Mouse (Mus musculus) midbrain, embryonic 14.5 days (tissue): ENCODE measurements around the gene Inf2. TPM values are rescaled to one million over a fixed set of nuclear protein-coding genes. Genes with fewer than 3 reads are reported as not detected.

Experiments
- ATAC-seq: fragments of 200-750 bp; cut with Nextera tagmentation; 2 replicates; pipeline ENCODE4 v1.8.0; 2017; ENCODE audit warnings: moderate number of reproducible peaks, moderate library complexity; ENCODE audit not compliant: low FRiP score, low TSS enrichment
- DNase-seq: peaks from one replicate; pipeline ENCODE4 v3.0.0-alpha.2; 2015
- H3K27ac ChIP-seq: fragments of 300-500 bp; sonication (generic); replicated peaks from 2 replicates; pipeline ENCODE4 v1.5.1; 2014; ENCODE audit warnings: mild to moderate bottlenecking, low read depth, low read length, moderate library complexity
- H3K27me3 ChIP-seq: fragments of 300-500 bp; sonication (generic); 2 replicates; pipeline ENCODE4 v1.6.1; 2014; ENCODE audit warnings: low read length, control low read depth, mixed read lengths; ENCODE audit not compliant: control insufficient read depth, insufficient read depth
- H3K36me3 ChIP-seq: fragments of 300-500 bp; sonication (generic); 2 replicates; pipeline ENCODE4 v1.6.1; 2014; ENCODE audit warnings: low read length, control low read depth; ENCODE audit not compliant: control insufficient read depth, insufficient read depth
- H3K4me1 ChIP-seq: fragments of 300-500 bp; sonication (generic); 2 replicates; pipeline ENCODE4 v1.6.1; 2014; ENCODE audit warnings: mild to moderate bottlenecking, antibody characterized with exemption, low read length, control low read depth; ENCODE audit not compliant: control insufficient read depth, insufficient read depth
- H3K4me2 ChIP-seq: fragments of 300-500 bp; sonication (generic); 2 replicates; pipeline ENCODE4 v1.6.1; 2014; ENCODE audit warnings: mild to moderate bottlenecking, low read length, moderate library complexity
- H3K4me3 ChIP-seq: fragments of 300-500 bp; sonication (generic); replicated peaks from 2 replicates; pipeline ENCODE4 v1.5.1; 2014; ENCODE audit warnings: low read depth, low read length
- H3K9ac ChIP-seq: fragments of 300-500 bp; sonication (generic); replicated peaks from 2 replicates; pipeline ENCODE4 v1.6.1; 2014; ENCODE audit warnings: mild to moderate bottlenecking, low read length, moderate library complexity
- H3K9me3 ChIP-seq: fragments of 300-500 bp; sonication (generic); 2 replicates; pipeline ENCODE4 v1.6.1; 2016; ENCODE audit warnings: low read length, control low read depth, mixed read lengths; ENCODE audit not compliant: control insufficient read depth
- WGBS: fragments of 180-500 bp; shearing (Covaris S2); extraction: QIAGEN DNeasy Blood & Tissue Kit; methylation state at CpG from one replicate; pipeline ENCODE4 v1.1.7; 2014; 5-methylcytosine and 5-hydroxymethylcytosine counted together
- polyA plus RNA-seq: library from polyadenylated mRNA; unstranded; fragments of >200 nt; fragmentation: Nextera tagmentation; extraction: Ambion mirVana; gene quantifications from 2 replicates; pipeline ENCODE4 v1.2.1, GENCODE M21; 2014

Gene Inf2
- polyA plus RNA-seq, 1 experiment from 2014 or later, result 1.6 TPM

- Histone ChIP-seq H3K9me3 (no peaks in the 10 kb centered on the region), H3K4me2 (no peak overlapping the region), H3K4me1 (0 out of 2 replicates have a peak, but pooled peaks cover 8% of the 10 kb centered on the region), H3K9ac (no peak overlapping the region), H3K27ac (no peak overlapping the region), H3K27me3 (peaks cover 31% of the 10 kb centered on the region; the same call in 1 of the 2 replicates), H3K4me3 (no peak overlapping the region), H3K36me3 (no peaks in the 10 kb centered on the region)
- ATAC-seq, result no peak
- WGBS, result 9% methylated on average over 2 of the region's 2 CpGs
- DNase-seq, result peak; percentile 79
Measured at GRCm38 (mm10) chr12:112623742-112624141, 35.2 kb downstream of the Inf2 start.

GRCm38 (mm10) chr12:112625700-112626099 is 37.1 kb downstream of the Inf2 start:
- Histone ChIP-seq H3K36me3 (no peaks in the 10 kb centered on the region), H3K9me3 (no peaks in the 10 kb centered on the region), H3K9ac (no peak overlapping the region), H3K4me3 (no peak overlapping the region), H3K27me3 (peaks cover 14% of the 10 kb centered on the region; the same call in 1 of the 2 replicates), H3K4me1 (peaks cover 4% of the 10 kb centered on the region; the same call in 1 of the 2 replicates), H3K27ac (no peak overlapping the region), H3K4me2 (no peak overlapping the region)
- DNase-seq, result no peak
- no peak for ATAC-seq
- 89% methylated on average over 4 of the region's 4 CpGs for WGBS

GRCm38 (mm10) chr12:112626455-112626854 is 37.9 kb downstream of the Inf2 start:
- no peak overlapping the region for H3K27ac ChIP-seq
- 83% methylated on average over 6 of the region's 6 CpGs for WGBS
- H3K4me2 ChIP-seq, result no peak overlapping the region
- H3K4me3 ChIP-seq, result no peak overlapping the region
- H3K9me3 ChIP-seq, result no peaks in the 10 kb centered on the region
- peaks cover 7% of the 10 kb centered on the region; the same call in 1 of the 2 replicates for H3K27me3 ChIP-seq
- no peak for ATAC-seq
- H3K9ac ChIP-seq, result no peak overlapping the region
- H3K4me1 ChIP-seq, result peaks cover 4% of the 10 kb centered on the region; the same call in 1 of the 2 replicates
- DNase-seq, result no peak
- H3K36me3 ChIP-seq, result no peaks in the 10 kb centered on the region

GRCm38 (mm10) chr12:112627097-112627881 is 38.7 kb downstream of the Inf2 start:
- Histone ChIP-seq H3K4me2 (no peak overlapping the region), H3K27ac (no peak overlapping the region), H3K9me3 (no peaks in the 10 kb centered on the region), H3K4me1 (peaks cover 4% of the 10 kb centered on the region; the same call in 1 of the 2 replicates), H3K4me3 (no peak overlapping the region), H3K27me3 (peaks cover under 1% of the 10 kb centered on the region; the same call in 1 of the 2 replicates), H3K9ac (no peak overlapping the region), H3K36me3 (no peaks in the 10 kb centered on the region)
- DNase-seq (no peak), ATAC-seq (no peak)
- 60% methylated on average over 7 of the region's 7 CpGs for WGBS

GRCm38 (mm10) chr12:112628197-112628596 is 39.6 kb downstream of the Inf2 start:
- Histone ChIP-seq H3K27me3 (no peaks in the 10 kb centered on the region), H3K27ac (no peak overlapping the region), H3K36me3 (no peaks in the 10 kb centered on the region), H3K4me1 (peaks cover 4% of the 10 kb centered on the region; the same call in 1 of the 2 replicates), H3K4me2 (no peak overlapping the region), H3K9me3 (no peaks in the 10 kb centered on the region), H3K4me3 (no peak overlapping the region), H3K9ac (no peak overlapping the region)
- DNase-seq (no peak), ATAC-seq (no peak)
- WGBS, result 92% methylated on average over 6 of the region's 6 CpGs

GRCm38 (mm10) chr12:112628928-112629721 is 40.5 kb downstream of the Inf2 start:
- no peaks in the 10 kb centered on the region for H3K36me3 ChIP-seq
- peaks cover 4% of the 10 kb centered on the region; the same call in 1 of the 2 replicates for H3K4me1 ChIP-seq
- H3K27me3 ChIP-seq, result no peaks in the 10 kb centered on the region
- WGBS, result 36% methylated on average over 19 of the region's 19 CpGs
- H3K9ac ChIP-seq, result no peak overlapping the region; the same call in 1 of the 2 replicates
- H3K27ac ChIP-seq, result no peak overlapping the region
- DNase-seq (peak; percentile 65), ATAC-seq (peak; percentile 46; the same call in 1 of the 2 replicates)
- H3K4me2 ChIP-seq, result peak overlapping the region; percentile 46
- H3K9me3 ChIP-seq, result no peaks in the 10 kb centered on the region
- H3K4me3 ChIP-seq, result 0 out of 2 replicates have a peak overlapping the region, but pooled peaks have one; percentile 15

GRCm38 (mm10) chr12:112630029-112630428 is 41.4 kb downstream of the Inf2 start:
- Histone ChIP-seq H3K4me1 (peaks cover 4% of the 10 kb centered on the region; the same call in 1 of the 2 replicates), H3K9me3 (no peaks in the 10 kb centered on the region), H3K27ac (no peak overlapping the region), H3K9ac (no peak overlapping the region), H3K4me3 (no peak overlapping the region), H3K4me2 (no peak overlapping the region), H3K27me3 (no peaks in the 10 kb centered on the region), H3K36me3 (no peaks in the 10 kb centered on the region)
- WGBS, result 92% methylated on average over 12 of the region's 12 CpGs
- DNase-seq (no peak), ATAC-seq (no peak)

GRCm38 (mm10) chr12:112630796-112631195 is 42.2 kb downstream of the Inf2 start:
- no peak overlapping the region for H3K4me2 ChIP-seq
- H3K9me3 ChIP-seq, result no peaks in the 10 kb centered on the region
- H3K4me1 ChIP-seq, result peaks cover 4% of the 10 kb centered on the region; the same call in 1 of the 2 replicates
- no peak overlapping the region for H3K9ac ChIP-seq
- no peaks in the 10 kb centered on the region for H3K27me3 ChIP-seq
- 85% methylated on average over 5 of the region's 5 CpGs for WGBS
- no peak overlapping the region for H3K27ac ChIP-seq
- no peaks in the 10 kb centered on the region for H3K36me3 ChIP-seq
- DNase-seq, result no peak
- ATAC-seq, result no peak
- H3K4me3 ChIP-seq, result no peak overlapping the region
